Mouse (Mus musculus): ENCODE measurements around the gene Tmem127.
"Not testable (repeated sequence)": the region's sequence is repeated elsewhere in the genome, so short reads cannot be mapped to it uniquely, and the experiment has no call there.

Tmem127 gene

DNA sequence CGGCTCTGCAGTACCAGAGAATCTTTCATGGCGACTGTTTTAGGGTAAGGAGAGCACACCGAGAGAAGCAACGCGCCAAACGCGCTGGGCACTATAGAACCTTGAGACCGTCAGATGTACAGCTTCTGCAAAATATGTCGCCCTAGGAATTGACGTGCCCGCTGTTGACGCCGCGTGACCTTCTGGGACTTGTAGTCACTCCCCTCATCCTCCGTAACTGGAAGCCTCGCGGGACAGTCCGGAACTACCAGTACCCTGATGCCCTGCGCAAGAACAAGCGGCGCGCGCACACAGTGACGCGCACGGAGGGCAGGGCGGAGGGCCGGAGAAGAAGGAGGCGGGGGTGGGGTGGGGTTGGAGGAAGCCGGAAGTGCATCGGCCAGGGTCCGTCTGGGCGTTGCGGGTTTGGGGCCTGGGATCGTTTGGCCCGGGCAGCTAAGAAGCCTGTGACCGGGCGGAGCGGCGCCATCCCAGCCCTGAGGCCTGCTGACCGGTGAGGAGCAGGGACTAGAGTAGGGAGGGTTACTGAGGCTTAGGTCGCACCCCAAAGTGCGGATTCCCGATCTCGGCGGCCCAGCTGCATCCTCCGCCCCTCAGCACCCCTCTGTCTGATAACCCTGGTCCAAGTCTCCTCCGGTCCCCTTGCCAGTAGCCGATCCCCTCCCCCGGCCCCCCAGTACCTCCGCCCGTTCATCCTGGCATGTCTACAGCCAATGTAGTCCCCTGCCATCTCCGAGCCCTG is at the start of gene Tmem127, which contains the start of gene Ciao1:
Gene Tmem127, plus strand, starts transcription at position 317 of the 742 bp plus-strand sequence.
Gene Ciao1, minus strand, starts transcription at position 225 of the 742 bp plus-strand sequence.
- peak; percentile 91 for DNase-seq (ENCODE audit: extremely low spot score, low read depth, low spot score)

DNA sequence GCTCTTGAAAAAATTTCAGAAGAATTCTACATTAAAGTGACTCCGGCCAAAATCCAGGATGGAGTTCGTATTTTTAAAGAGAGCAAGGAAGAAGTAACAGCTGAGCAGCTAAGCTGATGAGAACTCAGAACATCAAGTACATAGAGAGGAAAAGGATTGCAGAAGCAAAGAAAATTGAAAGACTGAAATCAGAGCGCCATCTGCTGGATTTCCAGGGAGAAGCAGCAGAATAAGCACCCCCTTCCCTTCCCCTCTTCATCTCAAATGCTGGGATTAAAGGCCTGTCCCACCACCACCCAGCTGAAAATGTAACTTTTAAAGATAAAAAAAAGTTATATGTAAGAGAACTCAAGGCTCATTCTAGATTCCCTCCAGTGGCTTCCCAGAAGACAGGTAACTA is 42.8 kb upstream of the Tmem127 start:
- peak; percentile 53 for DNase-seq (ENCODE audit: extremely low spot score, low read depth, low spot score)

DNA sequence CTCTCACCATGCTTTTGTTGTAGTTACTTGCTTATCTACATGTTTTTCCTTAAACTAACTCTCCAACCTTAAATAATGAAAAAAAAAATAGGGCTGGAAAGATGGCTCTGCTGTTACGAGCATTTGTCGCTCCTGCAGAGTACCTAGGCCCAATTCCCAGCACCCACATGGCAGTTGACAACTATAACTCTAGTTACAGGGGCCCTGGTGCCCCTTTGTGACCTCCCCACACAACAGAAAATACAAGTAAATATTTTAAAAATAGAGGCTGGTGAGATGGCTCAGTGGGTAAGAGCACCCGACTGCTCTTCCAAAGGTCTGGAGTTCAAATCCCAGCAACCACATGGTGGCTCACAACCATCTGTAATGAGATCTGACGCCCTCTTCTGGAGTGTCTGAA is 41.8 kb upstream of the Tmem127 start:
- not testable (repeated sequence) for DNase-seq (ENCODE audit: extremely low spot score, low read depth, low spot score)

DNA sequence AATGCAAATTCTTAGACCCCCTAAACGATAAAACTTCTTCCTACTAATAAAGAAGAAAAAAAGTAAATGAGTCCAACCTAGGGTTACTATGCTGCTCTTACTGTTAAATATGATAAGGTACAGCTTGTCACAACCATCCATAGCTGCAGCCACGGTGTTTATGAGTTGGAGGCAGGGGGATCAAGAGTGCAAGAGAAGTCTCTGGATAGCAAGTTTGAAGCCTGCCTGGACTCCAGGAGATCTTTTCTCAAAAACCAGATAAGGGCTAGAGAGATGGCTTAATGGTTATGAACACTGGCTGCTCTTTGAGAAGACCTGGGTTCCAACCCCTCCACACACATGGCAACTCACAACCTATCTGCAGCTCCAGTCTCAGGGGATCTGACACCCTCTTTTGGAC is 40.8 kb upstream of the Tmem127 start:
- DNase-seq (ENCODE audit: extremely low spot score, low read depth, low spot score), result no peak

DNA sequence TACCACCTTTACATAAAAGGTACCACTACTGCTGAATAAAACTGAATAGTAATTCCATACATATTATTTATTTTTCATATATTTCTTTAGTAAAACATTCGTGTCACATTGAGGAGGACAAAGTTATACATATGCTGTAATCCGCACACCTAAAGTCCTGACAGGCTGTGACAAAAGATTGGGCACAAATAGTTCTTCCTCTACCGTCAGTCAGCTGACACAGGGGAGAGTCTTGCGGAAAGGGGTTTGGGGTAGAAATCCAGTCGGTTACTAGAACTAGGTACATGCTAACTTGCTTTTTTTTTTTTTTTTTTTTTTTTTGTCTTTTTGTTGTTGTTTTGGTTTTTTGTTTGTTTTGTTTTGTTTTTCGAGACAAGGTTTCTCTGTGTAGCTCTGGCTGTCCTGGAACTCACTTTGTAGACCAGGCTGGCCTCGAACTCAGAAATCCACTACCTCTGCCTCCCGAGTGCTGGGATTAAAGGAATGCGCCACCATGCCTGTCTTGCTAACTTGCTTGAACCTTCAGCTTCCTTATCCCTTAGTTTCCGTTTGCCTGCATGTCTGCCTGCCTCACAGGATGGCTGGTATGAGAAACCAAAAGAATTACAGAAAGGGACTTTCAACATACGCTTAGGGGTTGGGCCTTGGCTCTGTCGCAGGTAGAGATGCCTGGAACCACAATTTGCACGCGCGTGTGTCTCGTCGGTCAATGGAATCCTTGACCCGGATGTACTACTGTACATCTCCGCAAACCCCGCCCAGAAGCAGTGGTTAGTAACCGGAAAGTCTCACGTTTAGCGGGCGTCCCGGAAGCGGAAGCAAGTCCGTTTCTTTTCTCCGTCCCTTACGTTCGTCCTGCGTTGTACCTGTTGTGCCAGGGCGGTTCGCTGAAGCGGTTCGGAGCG is 39.9 kb upstream of the Tmem127 start, which contains the start of the genes 1810024B03Rik and Snrnp200:
Gene 1810024B03Rik, minus strand, starts transcription at position 734 of the 905 bp plus-strand sequence.
Gene Snrnp200, plus strand, starts transcription at position 840 of the 905 bp plus-strand sequence.
- peak; percentile 90 for DNase-seq (ENCODE audit: extremely low spot score, low read depth, low spot score)

- no peak for DNase-seq (ENCODE audit: extremely low spot score, low read depth, low spot score)
Observed at GRCm38 (mm10) chr2:127208452-127208769, 39.3 kb upstream of the Tmem127 start.

- no peak for DNase-seq (ENCODE audit: extremely low spot score, low read depth, low spot score)
Observed at GRCm38 (mm10) chr2:127210701-127211100, 37.0 kb upstream of the Tmem127 start.

- no peak for DNase-seq (ENCODE audit: extremely low spot score, low read depth, low spot score)
Observed at GRCm38 (mm10) chr2:127217746-127218145, 30.0 kb upstream of the Tmem127 start.

DNA sequence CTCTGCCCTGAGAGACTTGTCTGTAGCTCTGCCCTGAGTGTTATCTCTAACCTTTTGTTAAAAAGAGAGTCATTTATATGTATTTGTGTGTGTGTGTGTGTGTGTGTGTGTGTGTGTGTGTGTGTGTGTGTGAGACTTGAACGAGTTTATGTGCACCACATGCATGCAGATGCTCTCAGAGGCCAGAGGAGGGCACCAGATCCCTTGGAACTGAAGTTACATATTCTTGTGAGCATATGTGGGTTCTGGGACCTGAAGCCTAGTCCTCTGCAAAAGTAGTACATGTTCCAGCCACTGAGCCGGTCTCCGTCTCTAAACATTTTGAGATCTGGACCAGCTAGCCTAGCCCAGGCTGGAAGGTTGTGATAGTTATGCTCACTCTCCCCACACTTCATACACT is 22.4 kb upstream of the Tmem127 start:
- no peak for DNase-seq (ENCODE audit: extremely low spot score, low read depth, low spot score)

GRCm38 (mm10) chr2:127237897-127238610 is 9.7 kb upstream of the Tmem127 start:
- no peak for DNase-seq (ENCODE audit: extremely low spot score, low read depth, low spot score)

DNA sequence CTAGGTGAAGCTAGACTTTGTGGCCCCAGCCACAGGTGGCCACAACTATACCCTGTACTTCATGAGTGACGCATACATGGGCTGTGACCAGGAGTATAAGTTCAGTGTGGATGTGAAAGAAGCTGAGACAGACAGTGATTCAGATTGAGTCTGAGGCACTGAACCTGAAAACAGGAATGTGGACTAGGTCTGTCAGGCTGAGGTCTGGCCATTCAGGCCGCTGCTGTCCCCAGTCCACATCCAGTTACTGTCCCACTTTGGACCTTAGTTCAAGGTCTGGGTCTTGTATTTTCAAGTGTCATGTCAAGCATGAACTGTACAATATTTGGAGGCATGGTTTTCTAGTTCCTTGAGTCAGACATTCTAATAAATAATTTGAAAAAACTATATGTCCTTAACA is 7.6 kb upstream of the Tmem127 start:
- DNase-seq (ENCODE audit: extremely low spot score, low read depth, low spot score), result no peak

GRCm38 (mm10) chr2:127248334-127249004 is 761 bp downstream of the Tmem127 start:
- DNase-seq (ENCODE audit: extremely low spot score, low read depth, low spot score), result no peak

DNA sequence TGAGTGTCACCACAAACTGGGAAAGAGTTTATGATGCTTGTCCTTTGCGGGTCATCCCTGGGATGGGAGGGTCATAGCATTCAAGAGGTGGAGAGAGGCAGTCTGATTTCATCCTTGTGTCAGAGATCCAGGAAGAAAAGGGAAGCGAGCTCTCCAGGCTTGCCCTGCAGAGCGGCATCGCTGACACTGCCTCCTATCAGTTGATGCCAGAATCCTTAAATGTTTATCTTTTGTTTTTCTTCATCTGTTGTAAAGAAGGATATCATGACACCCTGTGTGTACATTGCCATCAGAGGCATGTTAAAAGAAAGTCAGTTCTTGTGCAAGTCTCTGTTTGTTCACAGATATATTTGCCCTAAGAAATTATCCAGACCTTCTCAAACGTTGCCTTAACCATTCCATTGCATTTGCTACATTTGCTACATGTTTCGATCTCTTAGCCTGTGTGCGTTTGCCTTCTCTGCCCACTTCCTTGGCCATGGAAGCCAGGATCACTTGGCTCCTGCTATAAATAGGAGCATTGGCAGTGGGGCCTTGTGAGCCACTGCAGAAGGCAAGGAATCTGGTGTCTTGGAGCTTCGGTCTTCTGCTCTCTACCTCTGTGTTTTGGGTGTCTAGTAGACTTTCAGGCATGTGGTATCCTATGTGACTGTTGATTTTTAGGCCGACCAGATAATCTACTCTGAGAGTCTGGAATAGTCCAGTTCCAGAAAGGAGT is 2.7 kb downstream of the Tmem127 start:
- DNase-seq (ENCODE audit: extremely low spot score, low read depth, low spot score), result no peak

- DNase-seq (ENCODE audit: extremely low spot score, low read depth, low spot score), result no peak
Observed at GRCm38 (mm10) chr2:127251457-127251856, 3.7 kb downstream of the Tmem127 start.

GRCm38 (mm10) chr2:127251880-127252527 is 4.3 kb downstream of the Tmem127 start:
- no peak for DNase-seq (ENCODE audit: extremely low spot score, low read depth, low spot score)

DNA sequence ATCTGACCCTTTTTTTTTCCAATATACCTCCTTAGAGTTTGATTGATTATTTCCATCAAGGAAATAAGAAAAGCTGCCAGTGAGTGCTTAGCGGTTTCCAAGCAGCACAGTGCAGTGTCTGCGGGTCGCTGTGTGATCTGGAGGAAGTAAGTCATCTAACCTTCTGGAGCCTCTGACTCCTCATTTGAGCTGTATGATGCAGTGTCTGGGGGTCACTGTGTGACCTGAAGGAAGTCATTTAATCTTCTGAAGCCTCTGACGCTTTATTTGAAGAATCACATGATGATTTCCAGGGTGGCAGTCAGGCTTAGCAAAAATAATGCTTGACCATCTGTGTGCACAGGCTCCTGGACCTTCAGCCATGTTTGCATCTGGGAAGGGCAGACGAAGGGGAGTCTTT is 5.1 kb downstream of the Tmem127 start:
- no peak for DNase-seq (ENCODE audit: extremely low spot score, low read depth, low spot score)

DNA sequence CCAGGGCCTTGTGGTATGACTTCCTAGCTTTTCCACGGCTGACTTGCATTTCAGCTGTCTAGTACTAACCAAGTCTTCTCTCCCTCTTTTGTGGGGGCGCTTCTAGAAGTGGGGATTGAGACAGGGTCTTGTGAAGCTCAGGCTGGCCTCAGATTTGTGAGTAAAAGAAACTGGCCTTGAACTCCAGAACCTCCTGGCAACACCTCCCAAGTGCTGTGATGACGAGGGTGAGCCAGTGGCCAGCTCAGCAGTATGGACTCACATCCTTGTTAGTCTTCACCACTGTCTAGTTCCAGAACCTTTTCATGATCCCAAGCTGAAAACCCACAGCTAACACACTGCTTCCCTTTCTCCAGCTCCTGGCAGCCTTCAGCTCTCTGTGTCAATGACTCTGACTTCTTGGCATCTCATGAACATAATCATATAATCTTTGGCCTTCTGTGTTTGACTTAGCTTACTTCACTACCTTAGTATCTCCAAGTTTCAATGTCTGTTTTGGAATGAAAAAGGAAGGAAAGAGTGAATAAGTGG is 7.0 kb downstream of the Tmem127 start:
- no peak for DNase-seq (ENCODE audit: extremely low spot score, low read depth, low spot score)

DNA sequence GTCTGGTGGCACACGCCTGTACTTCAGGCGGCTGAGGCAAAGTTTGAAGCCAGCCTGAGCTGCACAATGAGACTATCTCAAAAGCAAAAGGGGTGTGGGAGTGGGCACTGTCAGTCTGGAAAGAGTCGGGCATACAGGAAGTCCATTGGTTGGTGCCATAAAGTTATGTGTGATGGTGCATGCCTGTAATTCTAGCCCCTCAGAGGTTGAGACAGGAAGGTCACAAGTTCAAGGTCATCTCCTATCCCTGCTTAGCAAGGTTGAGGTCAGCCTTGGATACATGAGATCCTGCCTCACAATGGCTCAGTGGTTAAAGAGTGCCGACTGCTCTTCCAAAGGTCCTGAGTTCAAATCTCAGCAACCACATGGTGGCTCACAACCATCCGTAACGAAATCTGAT is 7.6 kb downstream of the Tmem127 start:
- DNase-seq (ENCODE audit: extremely low spot score, low read depth, low spot score), result no peak

DNA sequence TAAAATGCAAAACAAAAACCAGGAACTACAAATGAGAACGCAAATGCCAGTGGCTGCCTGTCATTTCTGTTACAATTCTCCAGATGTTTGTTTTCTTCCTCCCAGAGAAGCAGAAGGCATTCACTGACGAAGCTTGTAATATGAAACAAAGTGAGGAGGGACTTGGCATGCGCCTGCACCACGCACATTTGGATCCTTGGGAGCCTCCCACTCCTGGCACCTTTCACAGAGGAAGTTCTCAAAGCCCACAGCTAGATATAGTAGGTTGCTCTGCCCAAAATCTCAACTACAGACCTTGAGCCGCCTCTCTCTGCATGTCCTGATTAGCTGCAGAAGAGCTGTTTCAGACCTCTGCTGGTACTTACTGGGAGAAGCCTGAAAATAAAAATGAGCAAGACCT is 11.6 kb downstream of the Tmem127 start:
- DNase-seq (ENCODE audit: extremely low spot score, low read depth, low spot score), result no peak
